Mouse (Mus musculus) limb, embryonic 12.5 days (tissue): ENCODE measurements around the gene Tas2r144. TPM values are rescaled to one million over a fixed set of nuclear protein-coding genes. Genes with fewer than 3 reads are reported as not detected.

Source experiments
- ATAC-seq: fragments of 200-750 bp; cut with Nextera tagmentation; 2 replicates; pipeline ENCODE4 v1.8.0; 2017; ENCODE audit warnings: low read depth, moderate TSS enrichment; ENCODE audit not compliant: insufficient number of reproducible peaks, insufficient read depth, low FRiP score, low TSS enrichment
- H3K27ac ChIP-seq: fragments of 300-500 bp; sonication (generic); 2 replicates; pipeline ENCODE4 v1.5.1; 2016; ENCODE audit warnings: mild to moderate bottlenecking, moderate library complexity
- H3K27me3 ChIP-seq: fragments of 300-500 bp; sonication (generic); 2 replicates; pipeline ENCODE4 v1.6.1; 2016; ENCODE audit warnings: mild to moderate bottlenecking, moderate library complexity
- H3K36me3 ChIP-seq: fragments of 300-500 bp; sonication (generic); 2 replicates; pipeline ENCODE4 v1.6.1; 2016; ENCODE audit warnings: mild to moderate bottlenecking, moderate library complexity
- H3K4me1 ChIP-seq: fragments of 300-500 bp; sonication (generic); replicated peaks from 2 replicates; pipeline ENCODE4 v1.6.1; 2016
- H3K4me2 ChIP-seq: fragments of 300-500 bp; sonication (generic); 2 replicates; pipeline ENCODE4 v1.6.1; 2016; ENCODE audit warnings: mild to moderate bottlenecking, moderate library complexity
- H3K4me3 ChIP-seq: fragments of 300-500 bp; sonication (generic); replicated peaks from 2 replicates; pipeline ENCODE4 v1.5.1; 2016; ENCODE audit warnings: mild to moderate bottlenecking
- H3K9ac ChIP-seq: fragments of 300-500 bp; sonication (generic); replicated peaks from 2 replicates; pipeline ENCODE4 v1.6.1; 2016; ENCODE audit warnings: mild to moderate bottlenecking, moderate library complexity
- H3K9me3 ChIP-seq: fragments of 300-500 bp; sonication (generic); 2 replicates; pipeline ENCODE4 v1.6.1; 2016; ENCODE audit warnings: mild to moderate bottlenecking, moderate library complexity
- WGBS: fragments of 180-500 bp; shearing (Covaris S2); methylation state at CpG from one replicate; pipeline ENCODE4 v1.1.7; 2016; 5-methylcytosine and 5-hydroxymethylcytosine counted together
- polyA plus RNA-seq: library from polyadenylated mRNA; unstranded; fragments of >200 nt; fragmentation: Nextera tagmentation; extraction: Ambion mirVana; gene quantifications from 2 replicates; pipeline ENCODE4 v1.2.1, GENCODE M21; 2016

Tas2r144 gene
- polyA plus RNA-seq: not detected in 2 replicates

DNA sequence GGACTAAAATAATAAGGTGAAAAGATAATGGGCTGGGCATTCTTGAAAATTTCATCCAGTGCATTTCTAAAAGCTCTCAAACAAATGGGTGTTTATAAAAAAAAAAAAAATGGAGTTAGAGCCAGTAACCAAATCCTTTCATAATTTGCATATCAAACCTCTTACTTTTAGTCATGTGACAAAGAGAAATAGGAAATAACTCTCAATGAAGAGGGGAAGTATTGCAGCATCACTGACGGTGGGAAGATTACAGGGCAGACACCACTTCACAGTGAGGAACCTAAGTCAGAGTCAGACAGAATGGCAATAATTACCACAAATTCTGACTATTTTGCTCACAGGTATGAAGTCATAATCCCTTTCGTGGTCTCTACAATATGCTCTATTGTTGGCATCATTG, at the start of gene Tas2r144:
Gene Tas2r144 (plus strand): TSS at position 301 of the 400 bp plus-strand sequence.
- 93% methylated on average over 2 of the region's 2 CpGs for WGBS
- Histone ChIP-seq H3K27me3 (no peaks in the 10 kb centered on the region), H3K9me3 (no peaks in the 10 kb centered on the region), H3K4me3 (no peak within 1 kb of the TSS), H3K36me3 (no peaks in the 10 kb centered on the region), H3K4me2 (no peak within 1 kb of the TSS), H3K4me1 (no peaks in the 10 kb centered on the region), H3K9ac (no peak within 1 kb of the TSS), H3K27ac (no peak within 1 kb of the TSS)
- ATAC-seq: no peak

DNA sequence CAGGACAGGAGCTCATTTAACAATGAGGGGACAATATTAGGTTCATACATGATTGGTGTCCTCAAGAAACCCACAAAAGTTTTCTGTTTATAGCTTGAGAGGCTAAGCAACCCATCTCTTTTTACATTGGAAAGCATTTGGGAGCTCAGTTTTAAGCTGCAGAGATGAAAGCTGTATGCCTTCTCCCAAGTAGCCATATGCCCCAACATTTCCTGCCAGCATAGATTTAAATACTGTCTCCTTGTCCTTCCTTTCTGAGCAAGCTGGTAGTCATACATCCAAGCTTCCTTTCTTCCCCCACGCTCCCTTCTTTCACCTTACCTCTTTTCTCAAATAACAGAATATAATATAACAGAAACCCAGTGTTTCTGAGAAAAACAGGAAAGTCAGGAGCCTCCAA, 32.7 kb upstream of the Tas2r144 start:
- no peak for ATAC-seq
- no peaks in the 10 kb centered on the region for H3K9me3 ChIP-seq
- H3K27ac ChIP-seq: no peak overlapping the region
- no peak overlapping the region for H3K9ac ChIP-seq
- no peak overlapping the region for H3K4me3 ChIP-seq
- H3K4me1 ChIP-seq: no peaks in the 10 kb centered on the region
- H3K27me3 ChIP-seq: no peaks in the 10 kb centered on the region
- H3K4me2 ChIP-seq: no peak overlapping the region
- 74% methylated on average over 1 of the region's 1 CpGs for WGBS
- H3K36me3 ChIP-seq: no peaks in the 10 kb centered on the region

DNA sequence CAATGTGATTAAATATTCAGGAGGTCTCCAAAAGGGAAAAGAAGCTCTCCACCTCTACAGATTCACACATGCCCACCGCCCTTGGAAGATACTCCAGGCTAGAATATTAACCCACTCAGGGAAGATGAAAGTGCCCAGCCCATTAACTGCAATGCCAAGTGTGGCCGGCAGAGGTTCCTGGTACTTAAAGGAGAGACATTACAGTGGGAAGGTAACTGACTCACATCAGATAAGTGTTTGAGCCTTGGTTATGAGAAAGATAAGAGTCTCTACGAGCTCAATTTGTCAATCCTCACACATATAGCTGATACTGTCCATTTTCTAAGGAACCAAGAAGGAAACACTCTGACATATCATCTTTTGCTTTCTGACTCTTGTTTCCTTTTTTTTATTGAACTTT, 28.9 kb upstream of the Tas2r144 start:
- no peak overlapping the region for H3K4me2 ChIP-seq
- no peaks in the 10 kb centered on the region for H3K9me3 ChIP-seq
- H3K4me3 ChIP-seq: no peak overlapping the region
- H3K27me3 ChIP-seq: no peaks in the 10 kb centered on the region
- H3K36me3 ChIP-seq: no peaks in the 10 kb centered on the region
- no peak overlapping the region for H3K9ac ChIP-seq
- no peaks in the 10 kb centered on the region for H3K4me1 ChIP-seq
- 53% methylated on average over 3 of the region's 3 CpGs for WGBS
- ATAC-seq: no peak
- H3K27ac ChIP-seq: no peak overlapping the region

DNA sequence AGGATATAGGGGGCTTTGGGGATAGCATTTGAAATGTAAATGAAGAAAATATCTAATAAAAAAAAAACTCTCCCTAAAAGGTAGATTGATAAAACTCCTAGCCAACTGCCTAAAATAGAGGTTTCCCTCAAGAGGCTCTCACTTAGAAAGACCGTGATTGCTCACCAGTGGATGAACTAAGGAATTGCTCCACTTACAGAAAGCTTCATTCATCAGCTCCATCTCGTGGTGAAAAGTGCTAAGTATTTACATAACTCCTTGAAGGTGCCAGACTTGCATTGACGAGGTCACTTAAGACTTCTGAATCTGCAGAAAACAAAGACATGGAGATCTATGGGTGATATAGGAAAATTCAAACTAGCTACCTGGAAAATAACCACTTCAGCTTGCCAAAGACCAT, 17.4 kb upstream of the Tas2r144 start:
- no peak for ATAC-seq
- H3K27ac ChIP-seq: no peak overlapping the region
- no peaks in the 10 kb centered on the region for H3K9me3 ChIP-seq
- no peak overlapping the region for H3K9ac ChIP-seq
- H3K27me3 ChIP-seq: no peaks in the 10 kb centered on the region
- WGBS: 45% methylated on average over 3 of the region's 3 CpGs
- H3K4me1 ChIP-seq: no peaks in the 10 kb centered on the region
- no peaks in the 10 kb centered on the region for H3K36me3 ChIP-seq
- H3K4me2 ChIP-seq: no peak overlapping the region
- no peak overlapping the region for H3K4me3 ChIP-seq

DNA sequence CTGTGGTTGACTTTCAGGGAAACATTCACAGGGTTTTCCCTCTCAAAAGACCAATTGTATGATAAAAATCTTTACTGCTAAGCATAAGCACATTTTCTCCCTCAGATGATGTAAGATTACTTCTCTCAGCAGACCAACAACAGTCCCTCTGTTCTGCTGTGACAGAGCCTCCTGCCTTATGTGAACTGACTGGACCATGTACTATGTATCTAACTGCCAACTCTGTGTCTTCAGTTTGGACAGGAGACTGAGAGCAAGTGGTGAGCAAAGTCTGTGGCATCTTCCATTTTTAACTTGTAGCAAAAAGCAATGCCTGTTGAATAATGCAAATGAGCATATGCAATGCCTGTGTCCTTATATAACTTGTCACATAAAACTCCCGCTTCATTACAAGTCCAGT, 15.6 kb upstream of the Tas2r144 start:
- Histone ChIP-seq H3K27me3 (no peaks in the 10 kb centered on the region), H3K4me2 (no peak overlapping the region), H3K9me3 (no peaks in the 10 kb centered on the region), H3K4me1 (no peaks in the 10 kb centered on the region), H3K4me3 (no peak overlapping the region), H3K27ac (no peak overlapping the region), H3K36me3 (no peaks in the 10 kb centered on the region), H3K9ac (no peak overlapping the region)
- 87% methylated on average over 1 of the region's 1 CpGs for WGBS
- no peak for ATAC-seq

DNA sequence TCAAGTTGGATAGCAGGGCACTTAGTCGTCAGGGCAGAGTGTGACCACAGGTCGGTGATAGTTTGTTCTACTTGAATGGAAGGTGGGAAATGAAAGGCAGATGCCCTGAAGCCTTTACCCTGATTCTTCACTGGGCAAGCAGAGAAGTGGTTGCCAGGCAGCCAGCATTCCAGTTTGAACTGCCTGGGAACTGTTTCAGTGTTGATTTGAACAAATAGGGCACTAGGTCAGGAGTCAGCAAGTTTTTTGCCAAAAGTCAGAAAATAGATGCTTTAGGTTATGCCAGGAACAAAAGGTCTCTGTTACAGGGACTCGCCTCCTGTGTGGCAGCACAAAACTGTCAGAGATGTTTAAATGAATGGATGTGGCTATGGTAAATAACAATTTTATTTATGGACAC, 7.2 kb downstream of the Tas2r144 start:
- 75% methylated on average over 3 of the region's 3 CpGs for WGBS

DNA sequence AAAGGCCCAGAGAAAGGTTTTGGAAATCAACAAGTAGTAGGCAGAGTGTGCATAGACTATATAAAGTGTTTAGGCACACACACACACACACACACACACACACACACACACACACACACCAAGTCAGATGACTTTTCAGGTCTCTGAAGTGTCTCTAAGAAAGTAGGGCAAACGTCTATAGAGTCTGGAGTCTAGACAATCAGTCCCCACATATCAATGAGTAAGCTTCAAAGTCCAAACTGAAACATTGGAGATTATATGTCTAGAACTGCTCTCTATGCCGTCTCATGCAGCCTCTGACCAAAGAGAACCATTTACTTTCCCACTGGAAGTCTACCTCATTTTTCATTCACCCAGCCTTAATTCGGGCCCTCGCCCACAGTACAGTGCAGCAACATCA, 9.9 kb downstream of the Tas2r144 start:
- Histone ChIP-seq H3K36me3 (no peaks in the 10 kb centered on the region), H3K9me3 (no peaks in the 10 kb centered on the region), H3K9ac (no peak overlapping the region), H3K27me3 (no peaks in the 10 kb centered on the region), H3K27ac (no peak overlapping the region), H3K4me3 (no peak overlapping the region), H3K4me2 (no peak overlapping the region), H3K4me1 (no peaks in the 10 kb centered on the region)
- no peak for ATAC-seq
- 74% methylated on average over 4 of the region's 4 CpGs for WGBS

More for the DNA sequence above, 7.2 kb downstream of the Tas2r144 start:
- ATAC-seq: no peak
- no peak overlapping the region for H3K4me2 ChIP-seq
- H3K27ac ChIP-seq: no peak overlapping the region
- no peaks in the 10 kb centered on the region for H3K36me3 ChIP-seq
- H3K27me3 ChIP-seq: no peaks in the 10 kb centered on the region
- H3K4me3 ChIP-seq: no peak overlapping the region
- no peaks in the 10 kb centered on the region for H3K9me3 ChIP-seq
- H3K4me1 ChIP-seq: no peaks in the 10 kb centered on the region
- no peak overlapping the region for H3K9ac ChIP-seq

DNA sequence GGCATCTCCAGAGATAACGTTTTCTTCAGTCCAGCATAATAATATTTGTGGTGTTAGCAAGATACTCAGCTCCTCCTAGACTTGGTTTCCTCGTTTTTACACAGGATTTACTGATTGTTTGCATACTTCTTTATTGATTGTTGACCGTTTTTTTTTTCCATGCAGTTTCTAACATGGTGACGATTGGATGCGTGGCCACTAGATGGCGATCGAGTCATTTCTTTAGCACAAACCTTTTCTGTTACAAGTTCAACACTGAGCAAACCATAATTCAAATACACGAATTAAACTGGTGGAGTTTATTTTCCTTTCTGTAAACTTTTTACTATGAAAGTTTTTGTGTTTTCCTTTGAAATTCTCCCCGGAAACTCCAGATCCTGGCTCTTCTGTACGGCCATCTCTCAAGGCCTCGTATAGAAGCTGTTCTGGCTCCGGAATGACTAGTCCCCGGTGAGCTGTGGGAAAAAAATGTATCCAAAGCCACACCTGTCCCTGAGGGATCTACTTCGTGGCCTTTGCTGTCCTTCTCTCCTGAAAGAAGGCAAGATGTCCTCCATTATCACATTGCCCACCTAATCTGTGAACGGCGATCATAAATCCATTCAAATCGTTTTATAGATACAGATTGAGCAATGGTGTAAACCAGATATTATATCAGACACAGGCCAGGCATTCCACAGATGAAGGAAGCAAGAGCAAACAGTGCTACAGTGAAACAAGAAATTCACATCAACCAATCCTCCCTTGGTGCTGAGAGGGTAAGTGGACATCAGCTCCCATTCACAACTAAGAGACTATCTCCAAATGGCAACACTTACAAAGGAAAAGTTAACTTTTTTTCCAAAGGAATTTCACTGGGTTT, 12.3 kb downstream of the Tas2r144 start:
- Histone ChIP-seq H3K27me3 (no peaks in the 10 kb centered on the region), H3K4me1 (no peaks in the 10 kb centered on the region), H3K4me3 (no peak overlapping the region), H3K4me2 (no peak overlapping the region), H3K9ac (no peak overlapping the region), H3K36me3 (no peaks in the 10 kb centered on the region), H3K9me3 (no peaks in the 10 kb centered on the region), H3K27ac (no peak overlapping the region)
- 31% methylated on average over 17 of the region's 17 CpGs for WGBS
- peak; percentile 63; the same call in 1 of the 2 replicates for ATAC-seq

DNA sequence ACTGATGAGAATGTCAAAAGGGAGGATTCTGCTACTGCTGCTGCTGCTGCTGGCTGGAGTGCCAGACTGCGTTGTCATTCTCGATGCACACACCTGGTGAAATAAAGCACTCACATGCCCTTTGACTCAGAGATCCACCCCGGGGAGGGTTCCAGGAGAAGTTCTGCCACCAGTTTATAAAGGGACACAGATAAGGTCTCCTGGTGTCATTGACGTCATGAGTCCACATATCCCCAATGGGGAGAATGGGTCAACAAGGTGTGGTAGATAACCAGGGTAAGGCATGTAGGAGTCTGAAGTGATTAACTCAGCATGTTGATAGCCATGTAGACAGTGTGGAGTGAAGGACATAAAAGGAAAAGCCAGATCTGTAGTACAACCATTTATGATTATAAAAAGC, 14.5 kb downstream of the Tas2r144 start:
- H3K27me3 ChIP-seq: no peaks in the 10 kb centered on the region
- H3K4me2 ChIP-seq: no peak overlapping the region
- 70% methylated on average over 4 of the region's 4 CpGs for WGBS
- H3K36me3 ChIP-seq: no peaks in the 10 kb centered on the region
- H3K27ac ChIP-seq: no peak overlapping the region
- no peak overlapping the region for H3K9ac ChIP-seq
- no peak for ATAC-seq
- no peaks in the 10 kb centered on the region for H3K4me1 ChIP-seq
- no peaks in the 10 kb centered on the region for H3K9me3 ChIP-seq
- H3K4me3 ChIP-seq: no peak overlapping the region

DNA sequence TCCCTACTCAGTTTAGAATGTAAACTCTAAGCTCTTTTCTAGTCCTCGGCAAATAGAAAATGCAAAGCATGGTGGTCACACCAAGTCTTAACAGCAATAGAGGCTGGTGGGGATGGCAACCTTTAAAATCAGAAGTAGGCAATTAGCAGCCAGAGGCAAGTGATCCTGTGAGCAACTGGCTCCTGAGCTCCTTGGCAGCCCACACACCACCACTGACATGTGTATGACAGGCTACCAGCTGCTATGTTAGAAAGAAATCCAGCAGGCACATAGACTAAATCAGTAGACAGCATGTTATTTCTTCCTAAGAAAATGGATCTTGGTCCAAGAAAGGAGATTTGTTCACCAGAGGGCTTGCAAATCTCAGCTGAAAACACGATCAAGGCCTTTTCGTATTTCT, 16.1 kb downstream of the Tas2r144 start:
- Histone ChIP-seq H3K4me3 (no peak overlapping the region), H3K36me3 (no peaks in the 10 kb centered on the region), H3K27me3 (no peaks in the 10 kb centered on the region), H3K27ac (no peak overlapping the region), H3K4me2 (no peak overlapping the region), H3K9ac (no peak overlapping the region), H3K9me3 (no peaks in the 10 kb centered on the region), H3K4me1 (no peaks in the 10 kb centered on the region)
- 89% methylated on average over 3 of the region's 3 CpGs for WGBS
- no peak for ATAC-seq

DNA sequence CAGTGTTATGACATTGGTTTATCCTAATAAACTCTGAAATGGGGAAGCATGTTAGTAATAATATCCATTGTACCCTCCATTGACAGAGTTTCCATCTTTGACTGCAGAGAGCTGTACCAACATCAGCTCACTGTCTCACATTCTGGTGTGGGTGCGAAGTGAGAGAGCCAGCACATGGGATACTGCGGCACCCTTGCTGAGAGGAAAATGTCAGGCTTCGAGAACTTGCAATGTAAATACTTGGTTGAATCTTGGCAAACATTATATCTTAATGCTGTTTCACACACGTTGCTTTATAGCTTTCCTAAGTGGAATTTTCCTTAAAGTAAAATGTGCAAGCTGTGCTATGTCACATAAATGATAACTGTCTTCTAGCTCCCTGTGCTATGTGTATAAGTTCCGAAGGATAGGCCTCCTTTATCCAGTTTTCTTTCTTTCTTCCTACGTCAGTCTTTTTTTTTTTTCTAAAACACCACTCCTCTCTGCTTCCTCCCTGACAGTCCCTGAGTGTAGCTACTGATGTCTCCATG, 22.2 kb downstream of the Tas2r144 start:
- WGBS: 76% methylated on average over 6 of the region's 6 CpGs
- no peaks in the 10 kb centered on the region for H3K36me3 ChIP-seq
- no peak for ATAC-seq
- no peak overlapping the region for H3K4me2 ChIP-seq
- H3K27me3 ChIP-seq: no peaks in the 10 kb centered on the region
- no peaks in the 10 kb centered on the region for H3K9me3 ChIP-seq
- no peak overlapping the region for H3K27ac ChIP-seq
- H3K4me3 ChIP-seq: no peak overlapping the region
- no peaks in the 10 kb centered on the region for H3K4me1 ChIP-seq
- H3K9ac ChIP-seq: no peak overlapping the region
